ENCODE assay signal across 40 mouse cellular contexts in the genomic region with DNA sequence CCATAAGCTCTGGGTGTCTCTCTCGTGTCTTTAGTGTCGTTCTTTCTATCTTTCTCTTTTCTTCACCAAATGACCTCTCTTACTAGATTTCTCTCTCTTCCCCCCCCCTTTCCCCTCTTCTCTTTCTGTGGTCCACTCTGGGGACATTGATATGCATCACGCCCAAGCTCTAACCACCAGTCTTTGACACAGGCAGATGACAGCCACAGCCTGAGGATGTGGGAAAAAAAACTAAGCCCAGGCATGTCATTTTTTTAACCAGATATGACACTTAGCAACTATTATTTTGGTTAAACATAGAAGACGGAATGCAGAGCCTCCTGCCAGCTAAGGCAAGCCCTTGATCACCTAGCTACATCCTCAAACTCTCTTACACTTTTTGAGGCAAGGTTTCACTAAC. TPM values are rescaled to one million over a fixed set of nuclear protein-coding genes. Genes with fewer than 3 reads are reported as not detected.
DNase-seq lines count a peak whose midpoint lies in the region; ATAC-seq lines count a peak whose summit lies in the region.
"Had no signal": no experiment of that assay in that cellular context is flagged by ENCODE, and none has a peak within 500 bp of the region (broad histone marks: within the 10 kb centered on the region; RNA-seq: fewer than 3 reads in every experiment).

No protein-coding gene starts in this region.

- no peak overlapping the region for H3K4me2 ChIP-seq in forebrain, embryonic 11.5 days (ENCODE audit: low read depth, low read length, severe bottlenecking)
- H3K4me2 ChIP-seq: embryonic facial prominence, embryonic 12.5 days; forebrain, embryonic 15.5 days; hindbrain, embryonic 12.5 days; limb, embryonic 13.5 days; liver, embryonic 11.5 days; lung, embryonic 15.5 days; midbrain, embryonic 13.5 days had no signal

- H3K4me1 ChIP-seq in forebrain, embryonic 11.5 days (replicated peaks; ENCODE audit: control insufficient read depth, insufficient read depth, low read length), result peaks cover 3% of the 10 kb centered on the region; the same call in 1 of the 2 replicates
- H3K4me1 ChIP-seq: embryonic facial prominence, embryonic 12.5 days had no signal

- peak; percentile 85 for DNase-seq in 416B (ENCODE audit: low read depth)
- DNase-seq in T-cell, adult 2 months (ENCODE audit: low spot score), result peak; percentile 63
- peak; percentile 75 for DNase-seq in induced T-regulatory cell, adult 2 months (ENCODE audit: low read depth)
- DNase-seq in natural killer cell, adult 2 months (ENCODE audit: low spot score in 2 of 2), result peak; percentile 65 to 83
- no peak for DNase-seq in layer of hippocampus, postnatal 14 days (ENCODE audit: low spot score in 2 of 2)
- DNase-seq in forebrain, embryonic 11.5 days (ENCODE audit: low spot score), result no peak
- no peak for DNase-seq in adrenal gland, adult (ENCODE audit: inconsistent age in 2 of 2, low spot score in 1 of 2)
- DNase-seq: adrenal gland, adult 2 months; cerebellum, adult 11 months; cerebellum, adult 9-10 months; cerebellum, postnatal 36 days; embryo, embryonic 11 days; kidney, adult 11 months; kidney, postnatal 14 days; thymus, adult 18-20 months; thymus, postnatal 36 days had no signal

- H3K4me3 ChIP-seq in forebrain, embryonic 11.5 days (ENCODE audit: low read depth, low read length), result no peak overlapping the region
- H3K4me3 ChIP-seq: embryonic facial prominence, embryonic 12.5 days; forebrain, embryonic 15.5 days; hindbrain, embryonic 12.5 days; limb, embryonic 13.5 days; lung, embryonic 15.5 days; midbrain, embryonic 13.5 days had no signal

- H3K36me3 ChIP-seq in forebrain, embryonic 11.5 days (ENCODE audit: control insufficient read depth, insufficient read depth, low read length), result no peaks in the 10 kb centered on the region
- H3K36me3 ChIP-seq: embryonic facial prominence, embryonic 12.5 days; forebrain, embryonic 15.5 days; hindbrain, embryonic 12.5 days; limb, embryonic 13.5 days; lung, embryonic 15.5 days; midbrain, embryonic 13.5 days had no signal

- no peaks in the 10 kb centered on the region for H3K27me3 ChIP-seq in forebrain, embryonic 11.5 days (ENCODE audit: control insufficient read depth, insufficient read depth, low read length)
- H3K27me3 ChIP-seq: embryonic facial prominence, embryonic 12.5 days; forebrain, embryonic 15.5 days; hindbrain, embryonic 12.5 days; lung, embryonic 15.5 days; Patski had no signal

- WGBS in forebrain, embryonic 11.5 days, result 82% methylated on average over 4 of the region's 4 CpGs

- H3K27ac ChIP-seq in forebrain, embryonic 11.5 days (ENCODE audit: low read depth, low read length), result no peak overlapping the region
- H3K27ac ChIP-seq: embryonic facial prominence, embryonic 12.5 days; forebrain, embryonic 15.5 days; hindbrain, embryonic 12.5 days; limb, embryonic 13.5 days; lung, embryonic 15.5 days; midbrain, embryonic 13.5 days; stomach, postnatal 0 days had no signal

- H3K9ac ChIP-seq in forebrain, embryonic 11.5 days (ENCODE audit: low read length), result no peak overlapping the region
- H3K9ac ChIP-seq: embryonic facial prominence, embryonic 12.5 days; forebrain, embryonic 15.5 days; hindbrain, embryonic 12.5 days; limb, embryonic 13.5 days; lung, embryonic 15.5 days; midbrain, embryonic 13.5 days had no signal

- no peak for ATAC-seq in forebrain, embryonic 11.5 days (replicated peaks; ENCODE audit: low FRiP score)
- ATAC-seq: forebrain, embryonic 15.5 days; midbrain, embryonic 13.5 days; Patski had no signal

- H3K9me3 ChIP-seq in forebrain, embryonic 11.5 days (ENCODE audit: control insufficient read depth, low read length), result no peaks in the 10 kb centered on the region
- H3K9me3 ChIP-seq: embryonic facial prominence, embryonic 12.5 days; forebrain, embryonic 15.5 days; hindbrain, embryonic 12.5 days; limb, embryonic 13.5 days; lung, embryonic 15.5 days; midbrain, embryonic 13.5 days had no signal

RNA-seq across cellular contexts. Expression of a gene that starts 1.7 kb away (rescaled TPM):
- total RNA-seq in layer of hippocampus, postnatal 14 days (2021), result not detected
- polyA plus RNA-seq in forebrain, embryonic 11.5 days (2014; fragmentation: Nextera tagmentation; extraction: Ambion mirVana), result not detected in 2 replicates
- total RNA-seq: gastrocnemius, adult 18-20 months; gastrocnemius, postnatal 4 days; heart, postnatal 25 days; layer of hippocampus, postnatal 10 days; left cerebral cortex, adult 8-10 months; left cerebral cortex, postnatal 36 days; MEL had no signal
- polyA plus RNA-seq: forebrain, embryonic 15.5 days; hindbrain, embryonic 12.5 days; kidney, embryonic 14.5 days; midbrain, embryonic 13.5 days; neural tube, embryonic 14.5 days had no signal

RNA-seq across cellular contexts. Expression of a gene that starts 2.0 kb away (rescaled TPM):
- not detected for total RNA-seq in layer of hippocampus, postnatal 14 days (2021)
- polyA plus RNA-seq in forebrain, embryonic 11.5 days (2014; fragmentation: Nextera tagmentation; extraction: Ambion mirVana), result not detected in 2 replicates
- total RNA-seq: adrenal gland, adult 2 months; adrenal gland, postnatal 4 days; gastrocnemius, adult 18-20 months; gastrocnemius, postnatal 4 days; heart, adult 8-10 months; heart, postnatal 25 days; layer of hippocampus, postnatal 10 days; left cerebral cortex, adult 8-10 months; left cerebral cortex, postnatal 36 days; megakaryocyte-erythroid progenitor cell, adult 5-6 weeks; MEL had no signal
- polyA plus RNA-seq: adrenal gland, adult 2 months; embryonic facial prominence, embryonic 12.5 days; forebrain, embryonic 15.5 days; frontal cortex, adult 2 months; heart, embryonic 14.5 days; hindbrain, embryonic 12.5 days; kidney, embryonic 14.5 days; limb, embryonic 13.5 days; liver, embryonic 11.5 days; liver, embryonic 16.5 days; lung, embryonic 15.5 days; midbrain, embryonic 13.5 days; neural tube, embryonic 14.5 days; Patski; stomach, postnatal 0 days had no signal

RNA-seq across cellular contexts. Expression of a gene that starts 5.3 kb away (rescaled TPM):
- total RNA-seq in layer of hippocampus, postnatal 14 days (2021), result 10 to 100 TPM; 65.6 to 75.0 TPM
- 193 and 201 TPM in 2 replicates for polyA plus RNA-seq in forebrain, embryonic 11.5 days (2014; fragmentation: Nextera tagmentation; extraction: Ambion mirVana)

RNA-seq across cellular contexts. Expression of a gene that starts 5.3 kb away (rescaled TPM):
- total RNA-seq in layer of hippocampus, postnatal 14 days (2021), result 1 to 10 TPM in 1 of 2 experiments, under 1 TPM in 1; 0.93 to 1.1 TPM
- polyA plus RNA-seq in forebrain, embryonic 11.5 days (2014; fragmentation: Nextera tagmentation; extraction: Ambion mirVana), result not detected in 2 replicates
- total RNA-seq: megakaryocyte-erythroid progenitor cell, adult 5-6 weeks; MEL had no signal
- polyA plus RNA-seq: forebrain, embryonic 15.5 days; heart, embryonic 14.5 days; limb, embryonic 13.5 days had no signal

RNA-seq across cellular contexts. Expression of a gene that starts 11.1 kb away (rescaled TPM):
- not detected for total RNA-seq in layer of hippocampus, postnatal 14 days (2021)
- polyA plus RNA-seq in forebrain, embryonic 11.5 days (2014; fragmentation: Nextera tagmentation; extraction: Ambion mirVana), result not detected in 2 replicates
- total RNA-seq: adrenal gland, adult 2 months; adrenal gland, postnatal 4 days; gastrocnemius, adult 18-20 months; gastrocnemius, postnatal 4 days; heart, postnatal 25 days; layer of hippocampus, postnatal 10 days; left cerebral cortex, adult 8-10 months; left cerebral cortex, postnatal 36 days; megakaryocyte-erythroid progenitor cell, adult 5-6 weeks; MEL had no signal
- polyA plus RNA-seq: adrenal gland, adult 2 months; forebrain, embryonic 15.5 days; frontal cortex, adult 2 months; heart, embryonic 14.5 days; hindbrain, embryonic 12.5 days; kidney, embryonic 14.5 days; limb, embryonic 13.5 days; liver, embryonic 11.5 days; liver, embryonic 16.5 days; lung, embryonic 15.5 days; midbrain, embryonic 13.5 days; neural tube, embryonic 14.5 days; Patski had no signal

Comparison
In these comparisons a context has a peak if more than half of its experiments do, and no peak if none do; other contexts are left out.
1. DNase-seq: peak in 416B (single experiment), T-cell, adult 2 months (single experiment), induced T-regulatory cell, adult 2 months (single experiment) and natural killer cell, adult 2 months (2 of 2); none in layer of hippocampus, postnatal 14 days (0 of 2), forebrain, embryonic 11.5 days (single experiment) and adrenal gland, adult (0 of 2).